8 mouse cellular contexts compared by ENCODE assay signal in the genomic region with DNA sequence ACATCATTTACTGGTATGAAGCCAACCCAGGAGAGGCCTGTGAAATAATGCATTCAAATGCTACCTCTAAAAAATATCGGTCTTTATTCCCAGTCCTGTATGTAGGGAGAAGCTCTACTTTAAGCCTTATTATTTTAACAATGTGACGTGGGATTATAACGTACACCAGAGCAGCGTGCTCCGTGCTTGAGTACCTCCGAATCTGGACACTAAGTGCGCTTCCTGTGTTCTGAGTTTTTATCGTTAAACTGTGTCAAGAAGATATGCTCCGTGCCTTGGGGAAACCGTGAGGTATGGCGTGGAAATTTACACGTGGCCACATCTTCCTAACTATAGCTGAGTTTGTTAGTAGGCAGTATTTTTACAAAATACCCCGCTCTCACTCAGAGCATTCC.
A peak's percentile ranks its signal among the peaks of the same experiment; 100 is the strongest.
DNase-seq lines count a peak whose midpoint lies in the region; ATAC-seq and TF ChIP-seq lines count a peak whose summit lies in the region.

No protein-coding gene starts in this region.

- no peak overlapping the region for H3K4me3 ChIP-seq in thymus, adult 2 months (ENCODE audit: control insufficient read depth, insufficient read depth, low read length)
- peak overlapping the region; percentile 32 for H3K4me3 ChIP-seq in liver, embryonic 15.5 days (replicated peaks)
- peak overlapping the region; percentile 20 for H3K4me3 ChIP-seq in stomach, embryonic 16.5 days (replicated peaks; ENCODE audit: low read length)

- H3K4me2 ChIP-seq in liver, embryonic 15.5 days, result peak overlapping the region; percentile 44
- peak overlapping the region; percentile 44 for H3K4me2 ChIP-seq in stomach, embryonic 16.5 days (ENCODE audit: low read depth, low read length)

- TF ChIP-seq POLR2A in thymus, adult 2 months (IDR thresholded peaks at IDR 0.05; ENCODE audit: control insufficient read depth, extremely low read depth, insufficient read depth, low read length, poor library complexity), result no peak

- H3K9ac ChIP-seq in liver, embryonic 15.5 days, result no peak overlapping the region
- no peak overlapping the region for H3K9ac ChIP-seq in stomach, embryonic 16.5 days (ENCODE audit: low read length)

- H3K9me3 ChIP-seq in liver, embryonic 15.5 days (replicated peaks), result no peaks in the 10 kb centered on the region
- H3K9me3 ChIP-seq in stomach, embryonic 16.5 days (replicated peaks; ENCODE audit: control insufficient read depth, low read length), result no peaks in the 10 kb centered on the region

- peak; percentile 70 for ATAC-seq in frontal cortex, adult (ENCODE audit: low TSS enrichment)
- no peak for ATAC-seq in liver, embryonic 15.5 days (ENCODE audit: insufficient read depth)
- no peak for ATAC-seq in stomach, embryonic 16.5 days (ENCODE audit: insufficient read depth, low FRiP score)

- no peak overlapping the region for H3K27ac ChIP-seq in thymus, adult 2 months (ENCODE audit: control insufficient read depth, insufficient read depth, low read length)
- no peak overlapping the region for H3K27ac ChIP-seq in liver, embryonic 15.5 days (replicated peaks)
- H3K27ac ChIP-seq in stomach, embryonic 16.5 days (ENCODE audit: low read length), result no peak overlapping the region

- peaks cover 26% of the 10 kb centered on the region for H3K4me1 ChIP-seq in thymus, adult 2 months (replicated peaks; ENCODE audit: control insufficient read depth, insufficient read depth, low read length)
- no peaks in the 10 kb centered on the region; the same call in 1 of the 2 replicates for H3K4me1 ChIP-seq in liver, embryonic 15.5 days (replicated peaks)
- peaks cover 9% of the 10 kb centered on the region for H3K4me1 ChIP-seq in stomach, embryonic 16.5 days (ENCODE audit: control insufficient read depth, insufficient read depth, low read length)

- H3K36me3 ChIP-seq in thymus, adult 2 months (ENCODE audit: control insufficient read depth, insufficient read depth, low read length), result no peaks in the 10 kb centered on the region
- no peaks in the 10 kb centered on the region for H3K36me3 ChIP-seq in liver, embryonic 15.5 days (replicated peaks)
- H3K36me3 ChIP-seq in stomach, embryonic 16.5 days (ENCODE audit: control insufficient read depth, insufficient read depth, low read length), result no peaks in the 10 kb centered on the region

- H3K27me3 ChIP-seq in thymus, adult 2 months (ENCODE audit: control insufficient read depth, insufficient read depth, low read length), result no peaks in the 10 kb centered on the region
- H3K27me3 ChIP-seq in liver, embryonic 15.5 days, result no peaks in the 10 kb centered on the region
- H3K27me3 ChIP-seq in stomach, embryonic 16.5 days (ENCODE audit: control insufficient read depth, insufficient read depth, low read length), result no peaks in the 10 kb centered on the region

- WGBS in thymus, adult 2 months, result 12% methylated on average over 13 of the region's 13 CpGs
- 28% methylated on average over 13 of the region's 13 CpGs for WGBS in liver, embryonic 15.5 days (ENCODE audit: insufficient replicate concordance)
- 47% methylated on average over 13 of the region's 13 CpGs for WGBS in stomach, embryonic 16.5 days

- DNase-seq in frontal cortex, postnatal 25 days (ENCODE audit: low spot score in 2 of 2), result no peak
- DNase-seq in thymus, adult 2 months, result peak; percentile 9
- DNase-seq in thymus, postnatal 36 days, result no peak
- no peak for DNase-seq in gastrocnemius, postnatal 4 days (ENCODE audit: low spot score in 2 of 2)
- DNase-seq in cerebellum, adult 18-20 months, result no peak

- no peak for TF ChIP-seq CTCF in thymus, adult 2 months (IDR thresholded peaks at IDR 0.05; ENCODE audit: borderline replicate concordance, control insufficient read depth, extremely low read depth, insufficient read depth, low read length, poor library complexity)
